Mouse (Mus musculus): ENCODE results near the gene Efcab2.

Efcab2 gene

DNA sequence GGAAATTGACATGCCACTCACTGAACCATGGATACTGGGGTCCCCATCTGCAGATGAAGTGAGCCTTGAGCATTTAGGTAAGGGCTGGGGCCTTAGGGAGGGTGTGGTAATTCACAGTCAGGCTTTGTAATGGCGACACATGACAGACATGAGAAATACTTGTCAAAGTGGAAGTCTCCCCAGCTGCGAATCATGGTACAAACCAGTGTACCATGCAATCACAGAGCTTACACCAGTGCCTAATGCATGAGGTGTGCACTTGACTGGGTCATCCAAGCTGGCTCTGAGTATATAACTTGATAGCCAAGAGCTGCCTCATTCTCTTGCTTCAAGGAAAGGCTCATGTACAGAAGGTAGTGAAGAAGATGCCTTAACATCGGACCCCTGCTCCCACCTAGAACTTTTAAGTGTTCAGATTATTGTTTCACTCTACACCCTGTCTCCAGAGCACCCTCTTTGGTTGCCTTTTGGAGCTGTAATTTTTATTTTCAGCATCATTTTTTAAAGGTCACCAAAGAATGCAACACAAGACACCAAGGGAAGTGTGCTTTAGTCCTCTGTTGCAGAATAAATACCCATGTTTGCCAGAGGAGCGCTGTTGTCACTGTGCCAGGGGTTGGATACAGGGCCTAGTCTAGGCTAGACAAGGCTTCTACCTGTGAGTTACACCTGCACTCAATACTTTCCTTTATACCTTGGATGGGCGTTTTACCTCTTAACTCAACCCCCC, 79.4 kb downstream of the Efcab2 start:
- DNase-seq (ENCODE audit: low spot score in 2 of 2) = no peak

DNA sequence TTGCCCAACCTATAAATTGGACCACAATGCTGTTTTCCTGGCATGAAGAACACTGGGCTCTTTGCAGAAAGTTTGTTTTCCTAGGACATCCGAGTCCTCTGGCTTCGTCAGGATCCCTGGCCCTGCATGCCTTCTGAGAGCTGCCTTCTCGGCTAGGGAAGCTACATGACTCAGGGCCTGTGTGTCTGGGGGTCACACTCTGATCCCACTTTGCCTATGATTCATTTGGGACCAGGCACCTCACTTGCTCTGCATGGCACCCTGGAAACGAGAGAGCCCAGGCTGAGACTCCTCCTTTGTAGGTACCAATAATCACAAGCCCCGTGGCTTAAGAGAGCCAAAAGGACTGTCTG, 80.0 kb downstream of the Efcab2 start:
- no peak for DNase-seq (ENCODE audit: low spot score in 2 of 2)

DNA sequence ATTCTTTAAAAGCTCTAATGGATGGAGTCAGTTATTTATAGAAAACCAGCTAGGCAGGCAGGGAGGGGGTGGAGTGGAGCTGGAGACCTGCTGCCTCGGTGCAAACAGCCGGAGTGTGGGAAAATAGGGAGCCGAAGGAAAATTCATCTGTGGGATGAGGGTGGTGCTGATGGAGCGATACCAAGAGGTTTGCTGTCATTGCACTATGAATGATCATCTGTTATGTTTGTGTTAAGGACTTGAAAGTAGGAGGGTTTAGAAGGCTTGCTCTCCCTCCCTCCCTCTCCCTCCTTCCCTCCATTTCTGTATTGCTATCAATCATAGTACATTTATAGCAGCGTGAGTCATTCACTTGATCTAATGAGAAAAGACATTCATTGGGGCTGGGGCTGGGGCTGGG, 80.9 kb downstream of the Efcab2 start:
- DNase-seq (ENCODE audit: low spot score in 2 of 2) = no peak

DNA sequence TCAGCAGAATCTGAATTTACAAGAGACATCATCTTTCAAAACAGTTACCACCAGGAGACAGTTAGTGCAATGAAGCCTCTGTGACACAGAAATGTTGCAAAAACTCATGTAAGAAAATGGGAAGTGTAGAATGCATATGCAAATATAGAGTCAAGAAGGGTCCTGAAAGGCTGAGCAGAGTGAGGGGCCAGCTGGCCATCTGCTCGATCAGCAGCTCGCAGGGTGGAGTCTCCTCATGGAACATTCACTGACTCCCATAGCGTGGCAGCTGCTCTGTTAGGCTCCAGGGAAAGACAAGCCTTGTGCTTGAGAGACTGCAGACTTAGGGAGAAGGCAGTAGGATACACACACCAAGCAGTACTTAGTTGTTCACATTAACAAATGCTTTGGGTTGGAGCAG, 83.2 kb downstream of the Efcab2 start:
- DNase-seq (ENCODE audit: low spot score in 2 of 2) = no peak

DNA sequence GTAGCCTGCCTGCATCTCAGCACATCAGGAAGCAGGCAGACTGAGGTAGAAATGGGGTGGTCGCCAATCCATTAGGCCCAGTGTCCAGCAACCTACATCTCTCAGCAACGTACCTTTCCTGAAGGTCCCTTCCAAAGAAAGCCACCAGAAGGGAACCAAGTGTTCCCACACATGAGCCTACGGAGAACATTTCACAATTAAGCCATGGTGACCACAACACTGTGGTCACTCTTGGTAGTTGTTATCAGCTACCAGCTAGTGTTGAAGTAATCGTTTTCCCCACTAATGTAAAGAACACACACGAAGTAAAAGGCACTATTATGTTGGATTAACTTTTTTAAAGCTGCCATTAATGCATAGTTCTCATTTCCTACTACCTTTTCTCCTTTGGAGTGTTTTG, 85.8 kb downstream of the Efcab2 start:
- no peak for DNase-seq (ENCODE audit: low spot score in 2 of 2)

DNA sequence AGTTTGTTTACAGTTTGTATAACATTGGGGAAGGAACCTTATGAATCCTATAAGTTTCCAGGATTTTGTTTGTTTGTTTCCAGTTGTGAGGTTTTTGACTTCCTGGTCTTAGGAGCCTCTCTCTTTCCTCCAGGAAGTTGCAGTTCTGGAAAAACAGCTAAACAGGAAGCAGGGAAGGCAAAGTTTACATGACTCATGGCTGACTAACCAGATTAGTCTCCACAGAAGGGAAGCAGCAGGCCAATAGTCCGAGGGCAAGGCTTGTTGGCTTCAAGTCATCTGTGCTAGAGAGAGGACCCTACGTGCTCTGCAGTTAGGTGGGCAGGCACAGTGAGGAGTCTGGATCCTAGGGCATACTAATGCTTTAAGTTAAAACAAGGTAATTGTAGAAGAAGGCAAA, 86.6 kb downstream of the Efcab2 start:
- DNase-seq (ENCODE audit: low spot score in 2 of 2) = no peak

DNA sequence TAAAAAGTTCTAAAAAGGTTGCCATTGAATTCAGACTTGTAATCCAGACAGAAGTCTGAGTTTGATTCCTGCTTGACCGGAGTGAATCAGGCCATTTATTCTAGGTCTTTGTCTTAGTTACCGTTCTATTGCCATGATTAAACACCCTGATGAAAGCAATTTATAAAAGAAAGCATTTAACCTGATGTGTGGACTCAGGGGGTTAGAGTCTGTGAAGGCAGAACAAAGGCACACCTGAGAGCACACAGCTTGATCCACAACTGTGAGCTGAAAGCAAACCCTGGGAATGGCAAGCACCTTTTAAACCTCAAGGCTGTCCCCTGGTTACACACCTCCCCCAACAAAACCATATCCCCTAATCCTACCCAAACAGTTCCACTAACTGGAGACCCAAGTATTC, 90.3 kb downstream of the Efcab2 start:
- DNase-seq (ENCODE audit: low spot score in 2 of 2) = no peak

DNA sequence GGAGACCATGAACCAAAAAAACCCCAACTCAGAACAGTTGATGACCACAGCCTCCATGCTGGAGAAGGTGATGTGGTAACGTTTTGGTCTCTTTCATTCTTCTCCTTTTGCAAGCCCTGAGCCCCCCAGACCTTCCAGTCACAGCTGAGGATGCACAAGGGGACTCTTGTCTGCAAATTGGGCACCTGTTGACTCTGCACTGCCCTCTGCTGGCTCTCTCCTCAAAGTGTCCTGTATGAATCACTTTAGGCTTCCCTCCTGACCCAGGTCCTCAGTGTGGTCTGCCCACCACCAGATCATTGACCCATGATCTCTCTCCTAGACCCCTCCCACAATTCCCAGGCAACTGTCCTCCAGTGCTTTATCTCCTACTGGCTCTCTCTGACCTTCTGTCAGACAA, 91.0 kb downstream of the Efcab2 start:
- DNase-seq (ENCODE audit: low spot score in 2 of 2) = peak in 1 of 2 experiments; percentile 32

DNA sequence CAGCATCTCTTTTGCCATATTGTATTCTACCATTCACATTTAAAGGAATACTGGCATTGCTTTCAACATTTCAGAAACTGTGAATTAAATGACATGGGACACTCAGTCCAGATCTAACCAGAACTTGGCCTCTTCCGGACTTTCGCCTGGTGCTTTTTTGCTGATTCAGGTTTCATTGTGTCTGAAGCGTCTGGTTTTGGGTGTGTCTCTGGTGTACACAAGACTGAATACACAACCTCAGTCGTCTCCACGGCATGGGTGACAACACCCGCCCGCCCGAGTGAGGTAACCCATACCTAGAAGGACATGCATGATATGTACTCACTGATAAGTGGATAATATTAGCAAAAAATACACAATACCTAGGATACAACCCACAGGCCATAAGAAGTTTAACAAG, 101.1 kb downstream of the Efcab2 start:
- no peak for DNase-seq (ENCODE audit: low spot score in 2 of 2)

DNA sequence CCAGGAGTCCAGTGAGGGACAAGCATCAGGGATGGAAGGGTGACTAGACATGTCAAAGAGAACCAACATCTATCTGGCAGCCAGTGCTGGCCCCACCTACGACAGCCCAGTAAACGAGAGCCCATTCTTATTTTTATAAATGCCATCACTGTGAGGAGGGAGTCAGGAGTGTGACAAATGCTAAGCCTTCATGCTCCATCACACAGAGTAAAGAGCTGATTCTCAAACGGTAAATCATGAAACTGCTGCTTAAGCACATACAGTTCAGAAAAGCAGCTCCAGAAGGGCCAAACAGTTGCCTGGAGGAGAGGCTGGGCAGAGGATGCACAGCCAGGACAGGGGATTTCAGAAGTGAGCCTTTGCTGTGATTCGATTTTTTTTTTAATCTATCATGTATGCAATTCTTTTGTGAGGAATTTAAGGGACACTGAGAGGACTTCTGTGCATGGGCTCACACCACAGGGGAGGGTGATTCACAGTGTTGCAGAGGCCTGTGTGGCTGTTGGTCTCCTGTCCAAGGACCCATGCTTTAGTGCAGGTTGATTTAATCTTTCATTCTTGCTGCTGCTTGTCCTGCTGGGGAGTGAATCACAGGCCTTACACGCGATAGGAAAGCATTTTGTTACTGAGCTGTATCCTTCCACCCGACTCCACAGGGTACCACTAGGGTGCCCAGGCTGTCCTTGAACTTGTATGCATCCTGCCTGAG, 106.6 kb downstream of the Efcab2 start:
- no peak for DNase-seq (ENCODE audit: low spot score in 2 of 2)

DNA sequence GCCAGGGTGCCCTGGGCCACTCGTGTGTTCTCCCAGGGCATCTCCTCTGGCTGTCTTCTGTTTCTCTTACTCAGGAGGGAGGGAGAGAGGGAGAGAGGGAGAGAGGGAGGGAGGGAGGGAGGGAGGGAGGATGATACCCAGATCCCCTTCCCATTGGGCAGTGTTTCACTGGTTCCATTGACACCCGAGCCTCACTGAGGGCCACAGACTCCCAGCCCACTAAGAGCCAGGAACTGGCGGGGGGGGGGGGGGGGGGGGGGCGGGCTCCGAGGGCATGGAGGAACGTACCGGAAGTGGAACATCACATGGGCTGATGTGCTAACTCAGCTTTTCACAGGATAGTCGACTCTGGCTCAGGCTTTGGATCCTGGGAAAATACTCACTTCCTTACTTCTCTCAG, 108.1 kb downstream of the Efcab2 start:
- no peak for DNase-seq (ENCODE audit: low spot score in 2 of 2)

DNA sequence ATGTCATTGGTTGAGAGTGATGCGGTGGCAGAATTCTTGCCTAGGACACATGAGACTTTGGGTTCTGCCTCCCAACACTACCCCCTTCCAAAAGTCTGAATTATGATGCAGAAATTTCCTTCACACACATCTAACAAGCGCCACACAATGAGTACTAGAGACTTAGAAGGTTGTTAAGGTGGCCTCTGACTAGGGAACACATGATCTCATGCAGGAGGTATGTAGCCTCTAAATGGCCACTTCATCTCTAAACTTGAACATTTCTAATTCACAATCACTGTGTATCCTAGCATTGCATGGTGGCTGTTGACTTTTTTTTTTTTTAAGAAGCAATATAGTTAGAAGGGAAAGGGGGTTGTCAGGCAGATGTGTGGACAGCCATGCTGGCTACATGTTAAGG, 110.0 kb downstream of the Efcab2 start:
- DNase-seq (ENCODE audit: low spot score in 2 of 2) = no peak

DNA sequence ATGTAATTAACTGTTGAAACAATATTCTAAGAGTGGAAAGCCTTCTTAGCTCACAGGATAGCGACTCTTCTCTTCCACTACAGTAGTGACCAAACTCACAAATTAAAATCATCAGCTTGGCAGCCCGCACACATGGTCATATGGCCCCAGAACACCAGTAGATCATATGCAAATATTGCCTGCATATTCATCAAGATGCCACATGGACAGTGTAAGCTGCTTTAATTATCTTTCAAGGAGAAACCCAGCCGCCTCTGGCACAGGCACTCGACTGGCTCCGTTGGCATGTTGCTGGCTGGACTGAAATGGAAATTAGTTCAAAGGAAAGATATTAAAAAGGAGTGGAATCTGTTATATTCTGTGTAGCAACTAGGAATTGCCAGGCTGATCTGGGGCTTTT, 116.5 kb downstream of the Efcab2 start:
- DNase-seq (ENCODE audit: low spot score in 2 of 2) = no peak

DNA sequence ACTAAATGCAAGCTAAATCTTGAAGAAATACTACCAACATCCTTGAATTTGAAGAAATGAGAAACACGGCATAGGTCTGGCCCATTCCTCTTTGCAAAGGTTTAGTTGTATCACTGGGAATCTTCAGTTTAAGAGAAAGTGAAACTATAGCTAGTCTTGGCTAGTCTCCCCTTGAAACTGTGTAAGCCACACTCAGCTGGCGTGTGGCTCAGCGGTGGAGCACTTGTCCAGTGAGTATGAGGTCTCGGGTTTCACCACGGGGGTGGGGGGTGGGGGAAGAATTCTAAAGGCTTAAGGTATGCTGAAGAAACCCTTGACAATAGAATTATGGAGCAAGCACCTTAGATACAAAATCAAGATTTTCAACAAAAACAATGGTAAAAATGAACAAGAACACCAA, 117.3 kb downstream of the Efcab2 start:
- DNase-seq (ENCODE audit: low spot score in 2 of 2) = no peak

DNA sequence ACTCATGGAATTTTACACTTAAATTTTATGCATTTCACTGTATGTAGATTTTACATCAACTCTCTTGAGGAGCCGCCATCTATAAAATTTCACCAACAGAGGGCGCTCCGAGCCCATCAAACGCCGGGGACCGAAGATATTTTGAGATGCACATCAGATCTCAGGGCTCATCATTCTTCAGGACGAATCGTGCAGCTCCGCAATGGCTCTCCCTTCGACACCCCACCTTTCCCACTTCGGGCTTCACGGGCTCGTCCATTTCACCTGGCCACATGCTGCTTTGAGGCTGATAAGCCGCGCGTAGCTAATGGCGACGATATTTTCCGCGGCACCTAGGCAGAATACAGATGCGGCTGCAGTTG, 121.3 kb downstream of the Efcab2 start:
- peak in 1 of 2 experiments; percentile 33 for DNase-seq (ENCODE audit: low spot score in 2 of 2)

DNA sequence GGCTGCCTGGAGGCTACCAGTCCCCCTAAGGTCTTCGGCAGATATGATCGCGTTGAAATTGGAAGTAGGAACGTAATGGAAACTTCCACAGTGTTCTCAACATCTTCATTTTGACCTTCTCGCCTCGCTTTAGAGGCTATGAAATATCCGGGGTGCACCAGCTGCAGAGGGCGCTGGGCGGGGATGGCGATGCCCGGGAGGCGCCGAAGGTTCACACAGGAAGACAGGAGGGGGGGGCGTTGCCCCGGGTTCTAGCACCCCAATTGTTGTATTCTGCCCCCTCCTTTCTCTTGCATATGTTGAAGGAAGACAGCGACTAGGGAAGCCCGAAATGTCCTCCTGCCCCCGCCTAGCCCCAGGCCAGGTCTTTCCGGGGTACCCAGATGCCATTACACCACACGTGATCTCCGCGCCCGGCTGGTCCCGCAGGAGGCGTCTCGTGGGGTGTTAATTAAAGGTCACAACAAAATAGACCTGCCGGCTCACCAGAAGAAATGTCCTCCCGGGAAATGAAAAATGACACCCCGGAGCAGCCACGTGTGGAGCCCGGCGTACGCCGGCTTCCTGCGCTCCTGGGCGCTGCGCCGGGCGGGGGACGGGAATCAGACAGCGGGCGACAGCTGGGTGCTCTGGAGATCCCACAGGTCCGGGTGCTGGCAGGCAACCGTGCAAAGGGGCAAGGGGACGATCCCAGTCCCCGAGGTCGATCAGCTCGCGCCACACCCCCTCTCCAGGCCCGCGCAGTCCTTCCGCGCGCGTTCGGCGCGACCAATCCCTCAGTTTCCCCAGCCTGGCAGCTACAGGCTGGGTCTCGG, 121.9 kb downstream of the Efcab2 start:
- DNase-seq (ENCODE audit: low spot score in 2 of 2) = no peak

DNA sequence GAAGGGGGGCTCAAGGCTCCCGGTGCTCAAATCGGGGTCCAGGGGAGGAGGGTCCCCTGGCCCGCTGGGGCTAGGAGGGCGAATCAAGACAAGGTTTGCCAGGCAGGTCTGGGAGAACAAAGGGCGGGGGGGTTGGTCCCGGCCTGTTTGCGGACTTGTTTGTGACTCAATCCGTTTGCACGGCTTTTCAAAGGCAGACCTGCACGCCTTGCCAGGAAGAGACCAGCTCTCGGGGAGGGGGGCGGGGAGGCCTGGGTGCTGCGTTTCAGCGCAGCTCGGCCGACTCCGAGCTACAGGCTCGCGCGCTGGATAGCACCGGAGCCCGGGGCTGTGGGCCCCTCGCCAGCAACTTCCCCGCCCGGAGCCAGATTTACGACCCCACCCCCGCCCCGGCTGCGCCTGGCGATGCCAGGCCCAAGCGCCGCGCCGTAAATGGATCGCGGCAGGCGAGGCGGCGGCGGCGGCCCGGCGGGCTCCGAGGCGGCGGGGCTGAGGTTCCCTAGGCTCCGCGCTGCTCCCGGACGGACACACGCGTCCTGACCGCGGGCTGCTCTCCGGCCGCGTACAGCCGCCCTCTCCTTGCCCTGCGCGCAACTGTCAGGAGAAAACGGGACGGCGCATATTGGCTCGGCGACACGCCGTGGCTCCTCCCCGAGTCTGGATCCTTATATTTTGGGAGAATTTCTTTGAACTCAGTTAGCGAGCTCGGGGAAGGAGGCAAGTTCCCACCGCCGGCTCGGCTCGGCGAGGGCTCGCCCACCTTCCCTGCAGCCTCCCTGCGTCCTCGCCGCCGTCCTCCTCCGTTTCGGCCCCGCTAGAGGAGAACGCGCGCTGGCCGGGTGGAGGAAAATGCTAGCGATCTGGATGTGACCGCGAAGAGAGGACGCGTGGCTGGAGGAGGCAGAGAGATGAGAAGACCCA, 122.8 kb downstream of the Efcab2 start, which contains the start of gene Kif26b:
TSS of gene Kif26b (plus strand) at position 695 of the 921 bp plus-strand sequence.
- no peak for DNase-seq (ENCODE audit: low spot score in 2 of 2)

DNA sequence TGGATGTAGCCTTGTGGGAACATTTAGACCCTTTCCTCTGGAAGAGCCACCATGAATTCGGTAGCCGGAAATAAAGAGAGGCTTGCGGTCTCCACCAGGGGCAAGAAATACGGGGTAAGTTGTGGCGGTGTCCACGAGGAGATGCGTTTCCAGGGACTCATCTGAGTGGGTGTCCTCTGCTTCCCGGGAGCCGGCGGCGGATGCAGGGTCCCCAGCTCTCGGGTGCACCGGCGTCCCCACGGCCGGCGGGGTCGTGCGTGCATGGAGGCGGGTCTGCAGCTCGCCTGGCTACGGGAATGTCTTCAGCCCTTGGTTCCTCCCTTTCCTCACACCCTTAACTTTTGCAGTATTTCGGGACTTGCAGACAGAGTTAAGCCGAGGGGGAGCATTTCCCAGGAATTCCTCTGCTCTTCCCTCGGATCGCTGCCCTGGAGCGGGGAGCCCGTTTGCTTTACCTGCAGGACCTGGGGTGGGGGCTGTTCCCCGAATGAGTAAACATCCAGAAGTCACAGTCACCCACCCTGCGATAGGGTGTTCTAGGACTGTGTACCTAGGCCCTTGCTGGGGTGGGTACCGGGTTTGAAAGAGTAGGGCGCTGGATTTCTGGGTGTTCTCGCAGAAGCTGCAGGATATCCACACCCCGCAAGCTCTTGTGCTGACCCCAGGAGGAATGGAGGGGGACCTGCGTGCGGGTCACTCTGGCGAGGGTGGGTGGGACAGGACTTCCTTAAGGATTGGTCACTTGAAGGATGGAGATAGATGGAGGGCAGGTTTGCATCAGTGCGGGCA, 123.8 kb downstream of the Efcab2 start:
- no peak for DNase-seq (ENCODE audit: low spot score in 2 of 2)

DNA sequence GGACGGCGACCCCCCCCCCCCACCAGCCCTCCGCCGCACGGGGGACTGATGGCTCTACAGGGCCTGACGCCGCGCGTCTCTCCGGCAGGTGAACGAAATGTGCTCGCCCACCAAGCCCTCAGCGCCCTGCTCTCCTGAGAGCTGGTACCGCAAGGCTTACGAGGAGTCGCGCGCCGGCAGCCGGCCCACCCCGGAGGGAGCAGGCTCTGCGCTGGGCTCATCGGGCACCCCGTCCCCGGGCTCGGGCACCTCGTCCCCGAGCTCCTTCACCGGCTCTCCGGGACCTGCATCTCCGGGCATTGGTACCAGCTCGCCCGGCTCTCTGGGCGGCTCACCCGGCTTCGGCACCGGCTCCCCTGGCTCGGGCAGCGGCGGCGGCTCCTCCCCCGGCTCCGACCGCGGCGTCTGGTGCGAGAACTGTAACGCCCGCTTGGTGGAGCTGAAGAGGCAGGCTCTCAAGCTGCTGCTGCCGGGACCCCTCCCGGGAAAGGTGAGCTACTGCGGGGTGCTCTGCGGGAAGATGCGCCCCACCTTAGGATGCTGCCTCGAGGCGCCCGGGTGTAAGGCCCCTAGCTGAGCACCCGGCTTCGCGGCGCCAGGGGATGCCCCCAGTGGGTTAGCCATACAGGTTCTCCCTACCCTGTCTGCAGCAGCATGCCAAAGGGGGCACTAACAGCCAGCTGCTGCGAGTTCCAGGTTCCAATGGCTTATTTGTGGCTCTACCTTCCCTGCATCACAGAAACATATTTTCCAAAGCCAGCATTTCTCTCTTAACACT, 124.6 kb downstream of the Efcab2 start:
- peak; percentile 25 to 33 for DNase-seq (ENCODE audit: low spot score in 2 of 2)

All from spleen, postnatal 14 days (tissue).